Mouse (Mus musculus) embryonic fibroblast, embryonic 13.5 days (primary cell): ENCODE measurements around the gene Osm.

Source experiments
- CTCF ChIP-seq: IDR thresholded peaks from 2 replicates; pipeline ENCODE4 v1.5.1; 2011; ENCODE audit warnings: mild to moderate bottlenecking, control low read depth, low read length, moderate library complexity, borderline replicate concordance; ENCODE audit not compliant: insufficient read depth
- POLR2A ChIP-seq: IDR thresholded peaks from 2 replicates; pipeline ENCODE4 v1.6.1; 2011; ENCODE audit warnings: low read depth, mild to moderate bottlenecking, control low read depth, low read length, moderate library complexity

GRCm38 (mm10) chr11:4189182-4189581, 47.0 kb upstream of the Osm start:
- TF ChIP-seq POLR2A: no peak
- TF ChIP-seq CTCF: no peak
